Mouse (Mus musculus): ENCODE data around the gene Ano6.

The Ano6 gene

GRCm38 (mm10) chr15:95797144-95797983 is 6.7 kb downstream of the Ano6 start:
- no peak for DNase-seq

GRCm38 (mm10) chr15:95798266-95798665 is 7.6 kb downstream of the Ano6 start:
- DNase-seq = no peak

GRCm38 (mm10) chr15:95799632-95800031 is 9.0 kb downstream of the Ano6 start:
- DNase-seq = no peak

- no peak for DNase-seq
Measured at GRCm38 (mm10) chr15:95800051-95800450, 9.4 kb downstream of the Ano6 start.

GRCm38 (mm10) chr15:95801261-95801979 is 10.8 kb downstream of the Ano6 start:
- DNase-seq = no peak

GRCm38 (mm10) chr15:95802140-95802539 is 11.5 kb downstream of the Ano6 start:
- DNase-seq = no peak

GRCm38 (mm10) chr15:95802762-95803161 is 12.1 kb downstream of the Ano6 start:
- no peak for DNase-seq

GRCm38 (mm10) chr15:95803484-95803883 is 12.8 kb downstream of the Ano6 start:
- no peak for DNase-seq

GRCm38 (mm10) chr15:95804255-95804654 is 13.6 kb downstream of the Ano6 start:
- peak; percentile 89 for DNase-seq

- DNase-seq = no peak
Measured at GRCm38 (mm10) chr15:95805022-95805471, 14.4 kb downstream of the Ano6 start.

GRCm38 (mm10) chr15:95807908-95808307 is 17.3 kb downstream of the Ano6 start:
- DNase-seq = no peak

- peak; percentile 87 for DNase-seq
Measured at GRCm38 (mm10) chr15:95810357-95810761, 19.7 kb downstream of the Ano6 start.

- no peak for DNase-seq
Measured at GRCm38 (mm10) chr15:95812821-95813571, 22.4 kb downstream of the Ano6 start.

GRCm38 (mm10) chr15:95817501-95817900 is 26.9 kb downstream of the Ano6 start:
- DNase-seq = no peak

- no peak for DNase-seq
Measured at GRCm38 (mm10) chr15:95819249-95820035, 28.8 kb downstream of the Ano6 start.

GRCm38 (mm10) chr15:95820142-95820541 is 29.5 kb downstream of the Ano6 start:
- no peak for DNase-seq

GRCm38 (mm10) chr15:95820678-95821077 is 30.0 kb downstream of the Ano6 start:
- DNase-seq = no peak

GRCm38 (mm10) chr15:95822099-95822498 is 31.5 kb downstream of the Ano6 start:
- no peak for DNase-seq

GRCm38 (mm10) chr15:95823383-95824306 is 33.0 kb downstream of the Ano6 start:
- DNase-seq = no peak

- DNase-seq = no peak
Measured at GRCm38 (mm10) chr15:95826516-95826915, 35.9 kb downstream of the Ano6 start.

GRCm38 (mm10) chr15:95827465-95827971 is 36.9 kb downstream of the Ano6 start:
- no peak for DNase-seq
